Mouse (Mus musculus) neural tube, embryonic 10.5 days (tissue): ENCODE data around the gene Gars.
A peak's percentile ranks its signal among the peaks of the same experiment; 100 is the strongest.

ENCODE experiments used
- DNase-seq: peaks from one replicate; pipeline ENCODE4 v3.0.0-alpha.2; 2017; ENCODE audit warnings: low spot score; ENCODE audit errors: extremely low spot score

The Gars gene

GRCm38 (mm10) chr6:55037799-55038670 is at the start of gene Gars:
TSS of gene Gars (plus strand) at chr6:55038007.
- peak; percentile 84 for DNase-seq

- DNase-seq: no peak
Observed at GRCm38 (mm10) chr6:54988141-54988540, 49.7 kb upstream of the Gars start.

- no peak for DNase-seq
Observed at GRCm38 (mm10) chr6:54991189-54991588, 46.6 kb upstream of the Gars start.

- DNase-seq: peak; percentile 17
Observed at GRCm38 (mm10) chr6:54992141-54992540, 45.7 kb upstream of the Gars start.

GRCm38 (mm10) chr6:54992734-54993260 is 45.0 kb upstream of the Gars start, which contains the start of gene Ggct:
TSS of gene Ggct (minus strand) at chr6:54992950.
- DNase-seq: peak; percentile 92

- DNase-seq: no peak
Observed at GRCm38 (mm10) chr6:54996361-54996760, 41.4 kb upstream of the Gars start.

- no peak for DNase-seq
Observed at GRCm38 (mm10) chr6:54997726-54998125, 40.1 kb upstream of the Gars start.

- no peak for DNase-seq
Observed at GRCm38 (mm10) chr6:55001320-55001719, 36.5 kb upstream of the Gars start.

- DNase-seq: no peak
Observed at GRCm38 (mm10) chr6:55002438-55002837, 35.4 kb upstream of the Gars start.

- DNase-seq: no peak
Observed at GRCm38 (mm10) chr6:55003559-55003958, 34.2 kb upstream of the Gars start.

- no peak for DNase-seq
Observed at GRCm38 (mm10) chr6:55008401-55008800, 29.4 kb upstream of the Gars start.

GRCm38 (mm10) chr6:55009391-55010230 is 28.2 kb upstream of the Gars start:
- DNase-seq: peak; percentile 44

GRCm38 (mm10) chr6:55010330-55011091 is 27.3 kb upstream of the Gars start:
- DNase-seq: no peak

GRCm38 (mm10) chr6:55012516-55012915 is 25.3 kb upstream of the Gars start:
- no peak for DNase-seq

- no peak for DNase-seq
Observed at GRCm38 (mm10) chr6:55014184-55014583, 23.6 kb upstream of the Gars start.

GRCm38 (mm10) chr6:55016236-55016635 is 21.6 kb upstream of the Gars start:
- peak; percentile 15 for DNase-seq

GRCm38 (mm10) chr6:55016710-55017583 is 20.9 kb upstream of the Gars start:
- DNase-seq: peak; percentile 71

GRCm38 (mm10) chr6:55018417-55018816 is 19.4 kb upstream of the Gars start:
- DNase-seq: no peak

- DNase-seq: no peak
Observed at GRCm38 (mm10) chr6:55021806-55022205, 16.0 kb upstream of the Gars start.

GRCm38 (mm10) chr6:55027642-55028041 is 10.2 kb upstream of the Gars start:
- no peak for DNase-seq
